Mouse (Mus musculus) liver, embryonic 16.5 days (tissue): ENCODE measurements around the gene Tiam1. TPM values are rescaled to one million over a fixed set of nuclear protein-coding genes. Genes with fewer than 3 reads are reported as not detected.

Experiments used
- ATAC-seq: fragments of 200-750 bp; cut with Nextera tagmentation; 2 replicates; pipeline ENCODE4 v1.8.0; 2017; ENCODE audit warnings: low read depth, mild to moderate bottlenecking, moderate number of reproducible peaks, moderate library complexity
- H3K27ac ChIP-seq: fragments of 300-500 bp; sonication (generic); 2 replicates; pipeline ENCODE4 v1.5.1; 2014; ENCODE audit warnings: mild to moderate bottlenecking, low read length
- H3K27me3 ChIP-seq: fragments of 300-500 bp; sonication (generic); 2 replicates; pipeline ENCODE4 v1.6.1; 2014; ENCODE audit warnings: low read depth, low read length, mixed read lengths; ENCODE audit not compliant: control insufficient read depth, insufficient read depth
- H3K36me3 ChIP-seq: fragments of 300-500 bp; sonication (generic); 2 replicates; pipeline ENCODE4 v1.6.1; 2014; ENCODE audit warnings: mild to moderate bottlenecking; ENCODE audit not compliant: control insufficient read depth, insufficient read depth
- H3K4me1 ChIP-seq: fragments of 300-500 bp; sonication (generic); 2 replicates; pipeline ENCODE4 v1.6.1; 2014; ENCODE audit warnings: low read depth, low read length, mixed read lengths; ENCODE audit not compliant: control insufficient read depth
- H3K4me2 ChIP-seq: fragments of 300-500 bp; sonication (generic); 2 replicates; pipeline ENCODE4 v1.6.1; 2014; ENCODE audit warnings: low read depth, low read length, mixed read lengths
- H3K4me3 ChIP-seq: fragments of 300-500 bp; sonication (generic); 2 replicates; pipeline ENCODE4 v1.5.1; 2014; ENCODE audit warnings: low read depth, mild to moderate bottlenecking, low read length
- H3K9ac ChIP-seq: fragments of 300-500 bp; sonication (generic); 2 replicates; pipeline ENCODE4 v1.6.1; 2014; ENCODE audit warnings: low read depth, low read length
- H3K9me3 ChIP-seq: fragments of 300-500 bp; sonication (generic); replicated peaks from 2 replicates; pipeline ENCODE4 v1.6.1; 2016; ENCODE audit warnings: low read length; ENCODE audit not compliant: control insufficient read depth
- WGBS: fragments of 180-500 bp; shearing (Covaris S2); extraction: QIAGEN DNeasy Blood & Tissue Kit; methylation state at CpG from one replicate; pipeline ENCODE4 v1.1.7; 2014; ENCODE audit not compliant: insufficient replicate concordance; 5-methylcytosine and 5-hydroxymethylcytosine counted together
- polyA plus RNA-seq: library from polyadenylated mRNA; unstranded; fragments of >200 nt; fragmentation: Nextera tagmentation; extraction: Ambion mirVana; gene quantifications from 2 replicates; pipeline ENCODE4 v1.2.1, GENCODE M21; 2015

Tiam1 gene
- polyA plus RNA-seq, 1 experiment from 2014 or later = 4.2 TPM

DNA sequence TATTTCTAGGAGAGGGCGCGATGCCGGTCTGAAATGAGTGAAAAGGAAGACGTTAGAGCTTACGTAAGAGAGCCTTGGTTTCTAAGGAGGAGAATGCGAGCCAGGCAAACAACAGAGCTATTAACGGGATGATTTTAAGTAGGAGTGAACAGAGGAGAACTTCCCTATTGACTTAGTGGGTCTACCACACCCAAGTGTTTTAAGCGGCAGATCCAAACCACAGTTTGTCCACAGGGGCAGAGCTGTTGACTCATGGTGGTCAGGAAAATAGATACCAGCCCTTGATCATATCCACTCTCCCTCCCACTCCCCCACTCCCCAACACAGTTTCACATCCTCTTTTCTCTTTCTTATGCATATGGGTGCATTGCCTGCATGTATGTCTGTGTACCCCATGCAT is 33.9 kb upstream of the Tiam1 start:
- no peaks in the 10 kb centered on the region; the same call in 1 of the 2 replicates for H3K27me3 ChIP-seq
- ATAC-seq = peak; percentile 55

DNA sequence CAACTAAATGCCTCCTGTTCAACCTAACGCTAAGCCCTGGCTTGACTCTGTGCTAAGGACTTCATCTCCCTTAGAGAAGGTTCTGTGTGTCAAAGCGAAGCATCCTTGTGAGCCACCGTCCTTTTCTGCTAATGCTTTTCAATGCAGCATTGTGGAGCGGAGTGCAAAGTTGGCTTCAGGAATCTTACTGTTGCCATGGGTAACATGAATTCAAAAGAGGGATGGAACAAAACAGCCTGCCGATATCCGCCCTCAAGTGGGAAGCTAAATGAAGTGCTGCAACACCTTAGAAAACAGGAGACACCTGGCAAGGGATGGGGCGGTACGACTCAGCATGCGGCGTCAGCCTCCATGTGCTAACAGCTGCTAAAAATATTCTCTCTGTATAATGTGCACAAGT is 32.9 kb upstream of the Tiam1 start:
- no peak overlapping the region for H3K27ac ChIP-seq
- H3K27me3 ChIP-seq = no peaks in the 10 kb centered on the region; the same call in 1 of the 2 replicates
- no peak overlapping the region for H3K9ac ChIP-seq
- no peaks in the 10 kb centered on the region for H3K36me3 ChIP-seq
- H3K4me3 ChIP-seq = no peak overlapping the region
- 69% methylated on average over 10 of the region's 10 CpGs for whole genome bisulfite sequencing
- no peaks in the 10 kb centered on the region for H3K4me1 ChIP-seq
- no peak for ATAC-seq
- H3K4me2 ChIP-seq = no peak overlapping the region
- no peaks in the 10 kb centered on the region for H3K9me3 ChIP-seq

More for the DNA sequence above, 33.9 kb upstream of the Tiam1 start:
- H3K4me1 ChIP-seq = no peaks in the 10 kb centered on the region
- WGBS = 13% methylated on average over 8 of the region's 8 CpGs
- H3K9ac ChIP-seq = no peak overlapping the region
- H3K4me3 ChIP-seq = no peak overlapping the region
- H3K4me2 ChIP-seq = no peak overlapping the region
- no peaks in the 10 kb centered on the region for H3K9me3 ChIP-seq
- H3K27ac ChIP-seq = no peak overlapping the region
- H3K36me3 ChIP-seq = no peaks in the 10 kb centered on the region

DNA sequence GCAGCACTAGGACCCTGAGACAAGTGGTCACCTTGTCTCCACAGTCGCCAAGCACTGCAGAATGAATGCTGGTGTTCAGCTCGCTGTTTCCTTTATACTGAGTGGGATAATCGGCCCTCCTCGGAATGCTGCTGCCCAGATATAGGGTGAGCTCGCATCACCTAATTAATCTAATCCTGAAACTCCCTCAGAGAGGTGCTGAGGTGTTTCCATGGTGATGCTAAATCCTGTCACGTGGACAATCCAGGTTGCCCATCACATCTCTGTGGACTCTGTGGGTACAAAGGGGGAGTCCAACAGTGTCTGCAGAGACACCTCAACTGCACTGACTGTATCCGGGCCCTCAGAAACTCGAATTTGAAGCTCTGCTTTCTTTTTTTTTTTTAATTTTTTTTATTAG is 27.8 kb upstream of the Tiam1 start:
- no peaks in the 10 kb centered on the region; the same call in 1 of the 2 replicates for H3K27me3 ChIP-seq
- no peak overlapping the region for H3K4me2 ChIP-seq
- H3K4me1 ChIP-seq = no peaks in the 10 kb centered on the region
- no peak overlapping the region for H3K27ac ChIP-seq
- H3K4me3 ChIP-seq = no peak overlapping the region
- H3K36me3 ChIP-seq = no peaks in the 10 kb centered on the region
- H3K9ac ChIP-seq = no peak overlapping the region
- 60% methylated on average over 8 of the region's 8 CpGs for WGBS
- no peaks in the 10 kb centered on the region for H3K9me3 ChIP-seq
- ATAC-seq = no peak

DNA sequence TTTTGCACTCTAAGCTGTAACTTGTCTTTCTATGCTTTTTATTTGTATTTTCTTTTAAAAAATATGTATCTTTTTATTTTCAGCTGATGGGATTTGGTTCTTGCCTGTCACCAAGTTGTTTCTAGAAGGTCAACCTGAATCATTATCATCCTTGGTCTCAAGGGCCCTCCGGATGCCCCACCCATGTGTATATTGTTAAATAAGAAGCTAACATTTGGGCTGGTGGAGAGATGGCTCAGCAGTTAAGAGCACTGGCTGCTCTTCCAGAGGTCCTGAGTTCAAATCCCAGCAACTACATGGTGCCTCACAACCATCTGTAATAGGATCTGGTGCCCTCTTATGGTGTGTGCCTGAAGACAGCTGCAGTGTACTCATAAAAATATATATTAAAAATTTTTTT is 27.1 kb upstream of the Tiam1 start:
- no peak overlapping the region for H3K27ac ChIP-seq
- no peaks in the 10 kb centered on the region for H3K36me3 ChIP-seq
- H3K9me3 ChIP-seq = no peaks in the 10 kb centered on the region
- 54% methylated on average over 1 of the region's 1 CpGs for WGBS
- no peak overlapping the region for H3K9ac ChIP-seq
- no peak for ATAC-seq
- H3K4me2 ChIP-seq = no peak overlapping the region
- no peak overlapping the region for H3K4me3 ChIP-seq
- no peaks in the 10 kb centered on the region for H3K27me3 ChIP-seq
- no peaks in the 10 kb centered on the region for H3K4me1 ChIP-seq

DNA sequence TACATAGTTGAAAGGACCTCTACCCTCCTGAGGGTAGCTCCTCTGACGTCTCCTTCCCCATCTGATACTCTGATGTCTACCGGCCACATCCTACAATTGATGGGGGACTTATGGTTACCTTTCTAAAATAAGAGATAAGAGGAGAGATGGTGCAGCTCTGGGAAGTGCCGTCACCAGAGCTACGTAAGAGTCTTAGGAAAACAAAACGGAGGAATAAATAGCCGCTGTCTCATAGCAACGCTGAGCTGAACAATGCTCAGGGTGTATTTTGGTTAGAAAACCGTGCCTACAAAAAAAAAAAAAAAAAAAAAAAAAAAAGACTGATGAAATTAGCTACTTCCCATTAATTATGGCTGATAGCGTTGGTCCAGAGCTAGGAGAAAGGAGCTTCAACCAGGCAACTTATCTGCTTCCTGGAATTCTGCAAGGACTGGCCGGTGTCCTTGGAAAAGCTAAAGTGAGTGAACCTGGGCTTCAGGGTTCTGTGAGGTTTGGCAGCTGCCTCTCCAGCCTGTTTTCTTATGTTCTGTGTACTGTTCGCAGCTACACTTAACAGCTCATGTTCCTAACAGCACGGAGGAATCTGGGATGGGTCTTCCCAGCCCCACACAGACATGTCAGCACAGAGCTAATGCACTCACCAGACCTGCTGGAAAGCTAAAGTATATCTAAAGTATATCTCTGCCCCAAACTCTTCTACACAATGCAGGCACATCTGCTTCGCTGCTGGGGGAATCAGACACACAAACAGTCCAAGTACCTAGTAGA is 26.5 kb upstream of the Tiam1 start:
- 52% methylated on average over 13 of the region's 13 CpGs for WGBS
- H3K9me3 ChIP-seq = no peaks in the 10 kb centered on the region

DNA sequence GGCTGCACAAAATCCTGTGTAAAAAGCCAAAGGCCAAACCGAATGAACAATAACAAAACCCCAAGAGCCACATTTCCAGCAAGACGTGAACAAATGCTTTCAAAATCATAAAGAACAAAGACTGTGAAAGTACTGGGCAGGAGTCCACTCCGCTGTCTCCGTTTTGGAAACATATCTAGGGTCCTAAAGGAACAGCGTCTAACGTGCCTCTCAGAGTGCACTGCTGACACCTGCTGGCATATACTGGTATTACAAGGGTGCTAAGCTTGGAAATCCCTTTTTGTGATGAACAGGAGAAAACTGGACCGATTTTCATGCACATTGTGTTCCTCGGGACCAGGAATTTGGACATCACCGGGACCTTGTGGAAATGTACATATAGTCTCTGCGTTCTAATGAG is 24.1 kb upstream of the Tiam1 start:
- Histone ChIP-seq H3K9ac (no peak overlapping the region), H3K27ac (no peak overlapping the region), H3K4me1 (no peaks in the 10 kb centered on the region), H3K27me3 (no peaks in the 10 kb centered on the region), H3K9me3 (no peaks in the 10 kb centered on the region), H3K36me3 (no peaks in the 10 kb centered on the region), H3K4me2 (no peak overlapping the region), H3K4me3 (no peak overlapping the region)
- WGBS = 20% methylated on average over 10 of the region's 10 CpGs
- ATAC-seq = no peak

More for the DNA sequence above, 26.5 kb upstream of the Tiam1 start:
- Histone ChIP-seq H3K4me3 (no peak overlapping the region), H3K4me2 (no peak overlapping the region), H3K9ac (no peak overlapping the region), H3K27ac (no peak overlapping the region), H3K36me3 (no peaks in the 10 kb centered on the region), H3K4me1 (no peaks in the 10 kb centered on the region), H3K27me3 (no peaks in the 10 kb centered on the region)
- ATAC-seq = no peak

DNA sequence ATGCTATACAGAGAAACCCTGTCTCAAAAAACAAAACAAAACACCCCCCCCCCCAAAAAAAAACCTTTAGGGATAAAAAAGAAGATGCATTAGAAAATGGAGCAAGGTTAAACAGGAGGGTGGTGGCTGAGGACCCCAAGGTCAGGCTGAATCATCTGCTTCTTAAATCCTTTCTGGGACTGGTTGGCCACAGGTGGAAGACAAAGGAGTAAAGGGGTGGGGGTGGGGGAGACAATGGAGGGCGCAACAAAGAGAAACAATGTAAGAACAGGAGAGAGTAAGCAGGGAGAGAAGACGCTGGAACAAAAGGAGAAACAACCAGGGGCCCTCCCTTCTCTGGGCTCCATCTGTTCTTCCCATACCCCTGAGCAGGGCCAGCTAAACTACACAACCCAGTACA is 21.9 kb upstream of the Tiam1 start:
- H3K27ac ChIP-seq = no peak overlapping the region
- H3K4me1 ChIP-seq = no peaks in the 10 kb centered on the region
- H3K9me3 ChIP-seq = no peaks in the 10 kb centered on the region
- H3K4me2 ChIP-seq = no peak overlapping the region
- no peak for ATAC-seq
- WGBS = 57% methylated on average over 2 of the region's 2 CpGs
- H3K27me3 ChIP-seq = no peaks in the 10 kb centered on the region
- H3K9ac ChIP-seq = no peak overlapping the region
- no peaks in the 10 kb centered on the region for H3K36me3 ChIP-seq
- H3K4me3 ChIP-seq = no peak overlapping the region

DNA sequence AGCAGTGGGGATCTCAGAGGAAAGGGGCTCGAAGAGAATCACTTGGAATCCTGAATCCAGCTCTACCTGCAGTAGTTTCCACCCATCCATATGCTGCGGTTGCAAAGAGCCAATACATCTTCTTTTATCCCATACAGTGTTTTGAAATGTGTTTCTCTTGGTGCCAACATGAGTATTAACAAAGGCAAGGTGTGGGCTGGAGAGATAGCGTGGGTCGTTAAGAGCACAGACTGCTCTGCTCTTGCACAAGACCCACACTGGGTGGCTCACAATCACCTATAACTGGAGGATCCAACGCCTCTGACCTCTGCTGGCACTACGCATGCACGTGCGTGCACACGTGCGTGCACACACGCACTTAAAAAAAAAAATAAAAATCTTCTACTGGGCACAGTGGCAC is 21.4 kb upstream of the Tiam1 start:
- Histone ChIP-seq H3K27me3 (no peaks in the 10 kb centered on the region), H3K36me3 (no peaks in the 10 kb centered on the region), H3K9ac (no peak overlapping the region), H3K4me2 (no peak overlapping the region), H3K27ac (no peak overlapping the region), H3K4me3 (no peak overlapping the region), H3K4me1 (no peaks in the 10 kb centered on the region), H3K9me3 (no peaks in the 10 kb centered on the region)
- ATAC-seq = no peak
- WGBS = 56% methylated on average over 11 of the region's 11 CpGs

DNA sequence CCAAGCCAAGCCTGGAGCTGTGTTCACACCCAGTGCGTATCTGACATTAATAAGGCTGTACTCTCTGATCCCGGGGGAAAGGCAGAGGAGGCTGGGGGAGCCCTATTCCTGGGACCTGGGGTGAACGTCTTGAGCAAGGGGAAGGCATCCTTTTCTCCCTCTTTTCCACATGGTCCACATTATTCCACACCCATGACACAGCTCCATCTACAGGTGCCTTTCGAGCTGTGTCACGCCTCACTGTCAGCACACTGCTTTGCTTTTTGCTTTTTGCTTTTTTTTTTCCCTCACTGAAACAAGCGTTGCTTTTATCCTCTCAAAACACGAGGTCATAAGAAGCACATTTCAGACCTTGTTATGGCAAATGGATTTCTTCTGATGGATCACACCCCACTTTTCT is 11.5 kb upstream of the Tiam1 start:
- Histone ChIP-seq H3K27me3 (no peaks in the 10 kb centered on the region), H3K9me3 (no peaks in the 10 kb centered on the region), H3K4me2 (no peak overlapping the region), H3K4me3 (no peak overlapping the region), H3K36me3 (no peaks in the 10 kb centered on the region), H3K4me1 (no peaks in the 10 kb centered on the region), H3K27ac (no peak overlapping the region), H3K9ac (no peak overlapping the region)
- 55% methylated on average over 7 of the region's 7 CpGs for WGBS
- ATAC-seq = no peak
